Mouse (Mus musculus): ENCODE data around the gene Txlna.

DNA sequence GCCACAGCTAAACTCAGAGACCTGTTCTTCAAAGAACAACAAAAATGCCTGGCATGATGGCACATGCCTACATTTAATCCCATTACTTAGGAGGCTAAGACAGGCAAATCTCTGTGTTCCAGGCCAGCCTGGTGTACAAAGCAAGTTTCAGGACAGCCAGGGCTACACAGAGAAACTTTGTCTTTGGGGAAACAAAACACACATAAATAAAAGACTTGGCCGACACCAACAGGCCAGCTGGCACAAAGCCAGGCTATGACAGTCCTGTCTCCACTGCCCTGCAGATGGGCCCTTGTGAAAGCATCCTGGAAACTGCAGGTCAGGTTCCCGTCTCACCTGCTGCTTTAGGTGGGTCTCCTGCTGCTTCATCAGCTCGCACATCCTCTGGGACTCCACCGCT lies 9.9 kb downstream of the Txlna start:
- TF ChIP-seq E2F4 (IDR thresholded peaks at IDR 0.05; ENCODE audit: insufficient replicate concordance, low read depth, low read length) (no peak), HCFC1 (IDR thresholded peaks at IDR 0.05; ENCODE audit: low read depth, low read length) (no peak), POLR2A (IDR thresholded peaks at IDR 0.05; ENCODE audit: low read depth, low read length) (no peak), KAT2A (IDR thresholded peaks at IDR 0.05; ENCODE audit: insufficient replicate concordance, low read length) (no peak)

Data from CH12.LX (cell line).